Mouse (Mus musculus): Measurements from ENCODE around the gene Dirc2. TPM values are rescaled to one million over a fixed set of nuclear protein-coding genes. Genes with fewer than 3 reads are reported as not detected.

The Dirc2 gene
- total and polyA plus RNA-seq, 2 experiments from 2014 or later: 35.5 to 70.8 TPM

- Histone ChIP-seq H3K27ac (no peak overlapping the region), H3K36me3 (ENCODE audit: insufficient read depth, low read length) (peaks cover 15% of the 10 kb centered on the region; the same call in 1 of the 2 replicates), H3K4me3 (ENCODE audit: low read length) (no peak overlapping the region), H3K9me3 (ENCODE audit: low read length) (no peaks in the 10 kb centered on the region), H3K4me1 (ENCODE audit: insufficient read depth, low read length) (no peaks in the 10 kb centered on the region), H3K9ac (replicated peaks; ENCODE audit: low read length) (no peak overlapping the region), H3K4me2 (ENCODE audit: low read depth, low read length) (no peak overlapping the region), H3K27me3 (ENCODE audit: insufficient read depth, low read length) (no peaks in the 10 kb centered on the region)
- no peak for TF ChIP-seq CTCF (IDR thresholded peaks at IDR 0.05; ENCODE audit: low read depth)
- ATAC-seq: no peak
- WGBS: 76% methylated on average over 13 of the region's 13 CpGs
- DNase-seq (ENCODE audit: low spot score): no peak
Measured at GRCm38 (mm10) chr16:35694250-35694846, 74.8 kb downstream of the Dirc2 start.

GRCm38 (mm10) chr16:35691606-35692005 lies 77.5 kb downstream of the Dirc2 start:
- Histone ChIP-seq H3K9ac (replicated peaks; ENCODE audit: low read length) (no peak overlapping the region), H3K27ac (no peak overlapping the region), H3K36me3 (ENCODE audit: insufficient read depth, low read length) (peaks cover 5% of the 10 kb centered on the region; the same call in 1 of the 2 replicates), H3K4me2 (ENCODE audit: low read depth, low read length) (no peak overlapping the region), H3K4me1 (ENCODE audit: insufficient read depth, low read length) (no peaks in the 10 kb centered on the region; the same call in none of the 2 replicates), H3K27me3 (ENCODE audit: insufficient read depth, low read length) (no peaks in the 10 kb centered on the region), H3K9me3 (ENCODE audit: low read length) (no peaks in the 10 kb centered on the region), H3K4me3 (ENCODE audit: low read length) (no peak overlapping the region)
- TF ChIP-seq CTCF (IDR thresholded peaks at IDR 0.05; ENCODE audit: low read depth): no peak
- DNase-seq (ENCODE audit: low spot score) (no peak), ATAC-seq (no peak)
- WGBS: 87% methylated on average over 7 of the region's 7 CpGs

- no peak for TF ChIP-seq CTCF (IDR thresholded peaks at IDR 0.05; ENCODE audit: low read depth)
- no peak overlapping the region for H3K27ac ChIP-seq
- H3K9me3 ChIP-seq (ENCODE audit: low read length): no peaks in the 10 kb centered on the region
- H3K9ac ChIP-seq (replicated peaks; ENCODE audit: low read length): no peak overlapping the region
- DNase-seq (ENCODE audit: low spot score): peak; percentile 79
- H3K27me3 ChIP-seq (ENCODE audit: insufficient read depth, low read length): no peaks in the 10 kb centered on the region
- H3K36me3 ChIP-seq (ENCODE audit: insufficient read depth, low read length): no peaks in the 10 kb centered on the region
- H3K4me3 ChIP-seq (ENCODE audit: low read length): no peak overlapping the region
- H3K4me1 ChIP-seq (ENCODE audit: insufficient read depth, low read length): peaks cover 3% of the 10 kb centered on the region
- 34% methylated on average over 7 of the region's 7 CpGs for WGBS
- no peak overlapping the region; the same call in 1 of the 2 replicates for H3K4me2 ChIP-seq (ENCODE audit: low read depth, low read length)
- ATAC-seq: no peak
Measured at GRCm38 (mm10) chr16:35686491-35686890, 82.7 kb downstream of the Dirc2 start.

- no peak overlapping the region for H3K4me2 ChIP-seq (ENCODE audit: low read depth, low read length)
- 78% methylated on average over 13 of the region's 13 CpGs for WGBS
- no peak for DNase-seq (ENCODE audit: low spot score)
- H3K9ac ChIP-seq (replicated peaks; ENCODE audit: low read length): no peak overlapping the region
- TF ChIP-seq CTCF (IDR thresholded peaks at IDR 0.05; ENCODE audit: low read depth): no peak
- H3K9me3 ChIP-seq (ENCODE audit: low read length): no peaks in the 10 kb centered on the region
- no peaks in the 10 kb centered on the region for H3K36me3 ChIP-seq (ENCODE audit: insufficient read depth, low read length)
- no peaks in the 10 kb centered on the region for H3K27me3 ChIP-seq (ENCODE audit: insufficient read depth, low read length)
- H3K4me3 ChIP-seq (ENCODE audit: low read length): no peak overlapping the region
- no peak for ATAC-seq
- H3K4me1 ChIP-seq (ENCODE audit: insufficient read depth, low read length): peaks cover 3% of the 10 kb centered on the region
- H3K27ac ChIP-seq: no peak overlapping the region
Measured at GRCm38 (mm10) chr16:35685027-35685426, 84.1 kb downstream of the Dirc2 start.

- whole genome bisulfite sequencing: 55% methylated on average over 17 of the region's 17 CpGs
- Histone ChIP-seq H3K27me3 (ENCODE audit: insufficient read depth, low read length) (no peaks in the 10 kb centered on the region), H3K9me3 (ENCODE audit: low read length) (no peaks in the 10 kb centered on the region), H3K27ac (no peak overlapping the region), H3K36me3 (ENCODE audit: insufficient read depth, low read length) (no peaks in the 10 kb centered on the region), H3K4me3 (ENCODE audit: low read length) (no peak overlapping the region), H3K4me1 (ENCODE audit: insufficient read depth, low read length) (peaks cover 3% of the 10 kb centered on the region), H3K4me2 (ENCODE audit: low read depth, low read length) (no peak overlapping the region), H3K9ac (replicated peaks; ENCODE audit: low read length) (no peak overlapping the region)
- no peak for TF ChIP-seq CTCF (IDR thresholded peaks at IDR 0.05; ENCODE audit: low read depth)
- DNase-seq (ENCODE audit: low spot score): no peak
- 0 out of 2 replicates have a peak, but pooled peaks have one; percentile 24 for ATAC-seq
Measured at GRCm38 (mm10) chr16:35681327-35682108, 87.6 kb downstream of the Dirc2 start.

- ATAC-seq (no peak), DNase-seq (ENCODE audit: low spot score) (no peak)
- Histone ChIP-seq H3K4me2 (ENCODE audit: low read depth, low read length) (no peak overlapping the region), H3K9ac (replicated peaks; ENCODE audit: low read length) (no peak overlapping the region), H3K4me3 (ENCODE audit: low read length) (no peak overlapping the region), H3K27ac (no peak overlapping the region), H3K9me3 (ENCODE audit: low read length) (no peaks in the 10 kb centered on the region), H3K36me3 (ENCODE audit: insufficient read depth, low read length) (no peaks in the 10 kb centered on the region), H3K4me1 (ENCODE audit: insufficient read depth, low read length) (no peaks in the 10 kb centered on the region), H3K27me3 (ENCODE audit: insufficient read depth, low read length) (no peaks in the 10 kb centered on the region)
- TF ChIP-seq CTCF (IDR thresholded peaks at IDR 0.05; ENCODE audit: low read depth): no peak
- WGBS: 52% methylated on average over 3 of the region's 3 CpGs
Measured at GRCm38 (mm10) chr16:35678476-35678875, 90.7 kb downstream of the Dirc2 start.

Data from hindbrain, postnatal 0 days (tissue).